Mouse (Mus musculus): ENCODE measurements around the gene Hoxc9.
A peak's percentile ranks its signal among the peaks of the same experiment; 100 is the strongest.

The Hoxc9 gene

GRCm38 (mm10) chr15:102978615-102979515, 2.6 kb downstream of the Hoxc9 start:
- DNase-seq: peak in 1 of 2 experiments; percentile 48

GRCm38 (mm10) chr15:102979936-102980335, 3.7 kb downstream of the Hoxc9 start:
- peak in 1 of 2 experiments; percentile 8 for DNase-seq

GRCm38 (mm10) chr15:102980352-102980751, 4.1 kb downstream of the Hoxc9 start:
- peak in 1 of 2 experiments; percentile 19 for DNase-seq

GRCm38 (mm10) chr15:102980912-102981311, 4.7 kb downstream of the Hoxc9 start:
- peak in 1 of 2 experiments; percentile 34 for DNase-seq

GRCm38 (mm10) chr15:102981379-102982288, 5.4 kb downstream of the Hoxc9 start:
- DNase-seq: peak; percentile 74 to 78

GRCm38 (mm10) chr15:102983716-102984115, 7.5 kb downstream of the Hoxc9 start:
- DNase-seq: peak in 1 of 2 experiments; percentile 46

- no peak for DNase-seq
These were observed 8.3 kb downstream of the Hoxc9 start for GRCm38 (mm10) chr15:102984521-102984920.

- DNase-seq: no peak
These were observed 8.7 kb downstream of the Hoxc9 start for GRCm38 (mm10) chr15:102984925-102985324.

- DNase-seq: peak; percentile 94 to 97
These were observed 11.0 kb downstream of the Hoxc9 start for GRCm38 (mm10) chr15:102987124-102987833.

- no peak for DNase-seq
These were observed 11.8 kb downstream of the Hoxc9 start for GRCm38 (mm10) chr15:102988078-102988477.

- DNase-seq: peak in 1 of 2 experiments; percentile 69
These were observed 14.5 kb downstream of the Hoxc9 start, which contains the start of gene Hoxc8 for GRCm38 (mm10) chr15:102990461-102991397. TSS of gene Hoxc8 (plus strand) at chr15:102990607.

GRCm38 (mm10) chr15:102991782-102992181, 15.5 kb downstream of the Hoxc9 start:
- DNase-seq: no peak

- DNase-seq: no peak
These were observed 16.0 kb downstream of the Hoxc9 start for GRCm38 (mm10) chr15:102992206-102992605.

- no peak for DNase-seq
These were observed 16.6 kb downstream of the Hoxc9 start for GRCm38 (mm10) chr15:102992863-102993262.

- no peak for DNase-seq
These were observed 20.3 kb downstream of the Hoxc9 start for GRCm38 (mm10) chr15:102996548-102996947.

- no peak for DNase-seq
These were observed 21.2 kb downstream of the Hoxc9 start for GRCm38 (mm10) chr15:102997431-102997830.

- peak; percentile 61 to 80 for DNase-seq
These were observed 21.7 kb downstream of the Hoxc9 start, which contains the start of gene Hoxc6 for GRCm38 (mm10) chr15:102997939-102998355. TSS of gene Hoxc6 (plus strand) at chr15:102998257.

- no peak for DNase-seq
These were observed 22.5 kb downstream of the Hoxc9 start for GRCm38 (mm10) chr15:102998608-102999182.

GRCm38 (mm10) chr15:102999183-102999831, 23.1 kb downstream of the Hoxc9 start:
- peak; percentile 92 to 94 for DNase-seq

GRCm38 (mm10) chr15:102999955-103000354, 23.7 kb downstream of the Hoxc9 start:
- DNase-seq: peak in 1 of 2 experiments; percentile 54
